Mouse (Mus musculus) testis, adult 2 months (tissue): Measurements from ENCODE around the gene Garem2. TPM values are rescaled to one million over a fixed set of nuclear protein-coding genes. Genes with fewer than 3 reads are reported as not detected.

Experiments used
- H3K27ac ChIP-seq: fragments of 200-500 bp; 2 replicates; pipeline ENCODE4 v1.5.1; 2012; ENCODE audit warnings: low read depth, low read length; ENCODE audit not compliant: control insufficient read depth, insufficient read depth
- H3K27me3 ChIP-seq: fragments of 200-500 bp; 2 replicates; pipeline ENCODE4 v1.6.1; 2012; ENCODE audit warnings: mild to moderate bottlenecking, low read length, moderate library complexity; ENCODE audit not compliant: control insufficient read depth, insufficient read depth
- H3K36me3 ChIP-seq: fragments of 200-500 bp; 2 replicates; pipeline ENCODE4 v1.6.1; 2012; ENCODE audit warnings: mild to moderate bottlenecking, low read length; ENCODE audit not compliant: control insufficient read depth, insufficient read depth
- H3K4me1 ChIP-seq: fragments of 200-500 bp; 2 replicates; pipeline ENCODE4 v1.6.1; 2012; ENCODE audit warnings: low read length; ENCODE audit not compliant: control insufficient read depth, insufficient read depth
- H3K4me3 ChIP-seq: fragments of 200-500 bp; 2 replicates; pipeline ENCODE4 v1.5.1; 2012; ENCODE audit warnings: low read depth, mild to moderate bottlenecking, low read length, moderate library complexity, mixed read lengths; ENCODE audit not compliant: control insufficient read depth
- CTCF ChIP-seq: fragments of 200-500 bp; IDR thresholded peaks from 2 replicates; pipeline ENCODE4 v1.5.1; 2012; ENCODE audit warnings: low read depth, mild to moderate bottlenecking, inconsistent platforms, low read length, moderate library complexity; ENCODE audit not compliant: control insufficient read depth, insufficient read depth, insufficient replicate concordance
- POLR2A ChIP-seq: fragments of 200-500 bp; IDR thresholded peaks from 2 replicates; pipeline ENCODE4 v1.6.1; 2012; ENCODE audit warnings: low read depth, mild to moderate bottlenecking, inconsistent platforms, low read length, moderate library complexity; ENCODE audit not compliant: control insufficient read depth
- polyA plus RNA-seq: library from polyadenylated mRNA; depleted of rRNA; stranded (reverse); fragments of >200 nt; gene quantifications from 2 replicates; pipeline ENCODE4 v1.2.3, GENCODE M21; 2012

The Garem2 gene
- polyA plus RNA-seq, 1 experiment = 0.78 TPM

DNA sequence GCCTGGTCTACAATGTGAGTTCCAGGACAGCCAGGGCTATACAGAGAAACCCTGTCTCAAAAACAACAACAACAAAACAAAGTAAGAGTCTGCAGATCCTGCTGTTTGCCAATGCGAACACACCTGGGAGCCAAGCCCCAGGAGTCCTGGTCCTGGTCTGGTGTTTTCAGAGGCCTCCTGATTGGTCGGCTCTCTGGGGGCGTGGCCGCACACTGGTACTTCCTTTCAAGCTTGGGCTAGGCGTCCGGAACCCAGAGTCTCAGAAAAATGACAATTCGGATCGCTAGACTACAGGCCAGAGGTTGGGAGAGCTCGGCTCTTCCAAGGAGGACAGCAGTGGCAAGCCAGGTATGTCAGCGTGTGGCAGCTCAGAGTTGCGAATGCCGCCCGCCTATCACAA is 12.3 kb upstream of the Garem2 start:
- peak overlapping the region; percentile 25 for H3K4me3 ChIP-seq
- H3K36me3 ChIP-seq = no peaks in the 10 kb centered on the region
- no peaks in the 10 kb centered on the region for H3K27me3 ChIP-seq
- no peak overlapping the region for H3K27ac ChIP-seq
- TF ChIP-seq POLR2A = no peak
- no peak for TF ChIP-seq CTCF
- H3K4me1 ChIP-seq = no peaks in the 10 kb centered on the region; the same call in 1 of the 2 replicates

- no peaks in the 10 kb centered on the region for H3K27me3 ChIP-seq
- H3K4me1 ChIP-seq = no peaks in the 10 kb centered on the region; the same call in 1 of the 2 replicates
- no peak overlapping the region for H3K4me3 ChIP-seq
- no peaks in the 10 kb centered on the region for H3K36me3 ChIP-seq
- H3K27ac ChIP-seq = no peak overlapping the region
- TF ChIP-seq CTCF = no peak
- no peak for TF ChIP-seq POLR2A
These were observed 10.6 kb upstream of the Garem2 start for GRCm38 (mm10) chr5:30094399-30094798.

DNA sequence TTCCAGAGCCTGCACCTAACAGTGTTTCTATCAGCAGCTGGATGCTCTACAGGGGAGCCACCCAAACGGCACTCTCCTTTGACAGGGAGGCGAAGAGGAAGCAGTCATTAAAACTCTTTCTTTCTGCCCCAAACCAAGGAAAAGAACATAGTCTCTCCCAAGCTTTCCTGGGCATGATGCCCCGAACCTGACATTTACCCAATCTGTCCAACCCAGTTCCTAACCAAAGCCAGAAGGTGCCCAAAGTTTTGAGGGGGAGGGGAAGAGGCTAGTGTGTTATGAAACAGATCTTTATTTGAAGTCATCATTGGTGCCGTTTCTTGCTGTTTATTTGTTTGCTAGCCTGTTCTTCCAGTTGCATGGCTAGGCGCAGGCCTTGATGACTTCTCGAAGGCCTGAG is 9.2 kb upstream of the Garem2 start:
- Histone ChIP-seq H3K4me3 (no peak overlapping the region), H3K27me3 (no peaks in the 10 kb centered on the region)

GRCm38 (mm10) chr5:30098260-30098659 is 6.7 kb upstream of the Garem2 start:
- Histone ChIP-seq H3K27me3 (no peaks in the 10 kb centered on the region), H3K4me3 (no peak overlapping the region)

More for the DNA sequence above, 9.2 kb upstream of the Garem2 start:
- H3K36me3 ChIP-seq = no peaks in the 10 kb centered on the region
- H3K27ac ChIP-seq = no peak overlapping the region
- no peaks in the 10 kb centered on the region; the same call in 1 of the 2 replicates for H3K4me1 ChIP-seq
- TF ChIP-seq POLR2A (no peak), CTCF (no peak)

GRCm38 (mm10) chr5:30103340-30103739 is 1.6 kb upstream of the Garem2 start:
- TF ChIP-seq POLR2A = no peak
- no peak for TF ChIP-seq CTCF
- H3K27ac ChIP-seq = no peak overlapping the region
- H3K4me3 ChIP-seq = no peak overlapping the region
- no peaks in the 10 kb centered on the region for H3K36me3 ChIP-seq
- H3K4me1 ChIP-seq = peaks cover 6% of the 10 kb centered on the region
- H3K27me3 ChIP-seq = peaks cover 2% of the 10 kb centered on the region

More at GRCm38 (mm10) chr5:30098260-30098659, 6.7 kb upstream of the Garem2 start:
- Histone ChIP-seq H3K27ac (no peak overlapping the region), H3K4me1 (no peaks in the 10 kb centered on the region), H3K36me3 (no peaks in the 10 kb centered on the region)
- no peak for TF ChIP-seq POLR2A

DNA sequence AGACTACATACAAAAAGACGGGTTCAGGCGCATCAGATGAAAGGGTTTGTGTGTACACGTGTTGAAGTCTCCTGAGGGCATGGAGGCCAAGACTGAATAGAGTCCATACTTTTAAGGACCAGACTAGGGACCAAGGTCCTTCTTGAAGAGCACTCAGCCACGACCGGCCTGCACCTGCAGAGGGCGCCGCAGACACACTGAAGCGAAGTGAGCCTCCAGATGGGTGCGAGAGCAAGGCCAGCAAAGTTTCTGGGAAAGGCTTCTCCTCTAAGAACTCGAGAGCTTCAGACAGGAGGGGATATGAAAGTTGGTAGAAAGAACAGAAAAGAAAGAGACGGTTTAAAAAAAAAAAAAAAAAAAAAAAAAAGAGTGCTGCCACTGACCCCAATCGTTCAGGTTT is 622 bp upstream of the Garem2 start:
- Histone ChIP-seq H3K36me3 (no peaks in the 10 kb centered on the region), H3K4me1 (peaks cover 6% of the 10 kb centered on the region), H3K4me3 (no peak overlapping the region), H3K27ac (no peak overlapping the region), H3K27me3 (peaks cover 2% of the 10 kb centered on the region)
- TF ChIP-seq POLR2A (no peak), CTCF (peak; percentile 57; the same call in 1 of the 2 replicates)

- peaks cover 2% of the 10 kb centered on the region for H3K27me3 ChIP-seq
- no peak within 1 kb of the TSS for H3K27ac ChIP-seq
These were observed 823 bp downstream of the Garem2 start, which contains the start of gene 3110082J24Rik for GRCm38 (mm10) chr5:30105668-30106300. 3110082J24Rik (minus strand) TSS chr5:30106086.

GRCm38 (mm10) chr5:30106756-30107155 is 1.8 kb downstream of the Garem2 start:
- no peak for TF ChIP-seq CTCF
- no peak for TF ChIP-seq POLR2A
- H3K4me3 ChIP-seq = no peak overlapping the region
- H3K4me1 ChIP-seq = peaks cover 15% of the 10 kb centered on the region
- H3K27ac ChIP-seq = no peak overlapping the region
- H3K36me3 ChIP-seq = no peaks in the 10 kb centered on the region
- peaks cover 2% of the 10 kb centered on the region for H3K27me3 ChIP-seq

More at GRCm38 (mm10) chr5:30105668-30106300, 823 bp downstream of the Garem2 start, which contains the start of gene 3110082J24Rik:
- Histone ChIP-seq H3K4me1 (peaks cover 11% of the 10 kb centered on the region), H3K4me3 (peak within 1 kb of the TSS; percentile 73), H3K36me3 (no peaks in the 10 kb centered on the region)
- TF ChIP-seq CTCF (no peak), POLR2A (no peak)
